Mouse (Mus musculus): ENCODE measurements at regions not wholly inside any gene's neighbourhood (a gene's known extent, or its start where the extent isn't known, plus 50 kb on each side); places are given as distances from the start of the nearest gene placed in this dataset.

- no peak for TF ChIP-seq TAL1 (IDR thresholded peaks at IDR 0.05; ENCODE audit: low read length)
- no peak for TF ChIP-seq GATA1 (IDR thresholded peaks at IDR 0.05; ENCODE audit: low read length)
Measured at GRCm38 (mm10) chr15:87184248-87184647, 359.9 kb upstream of the Fam19a5 start.
